Mouse (Mus musculus): ENCODE data around the gene Cyp2u1. TPM values are rescaled to one million over a fixed set of nuclear protein-coding genes. Genes with fewer than 3 reads are reported as not detected.

The Cyp2u1 gene
- polyA plus RNA-seq, 1 experiment from 2014 or later = 5.4 TPM

GRCm38 (mm10) chr3:131327189-131327588 lies 24.2 kb upstream of the Cyp2u1 start:
- H3K4me2 ChIP-seq = no peak overlapping the region
- no peaks in the 10 kb centered on the region for H3K36me3 ChIP-seq
- no peak overlapping the region for H3K4me3 ChIP-seq
- 40% methylated on average over 7 of the region's 7 CpGs for WGBS
- H3K27ac ChIP-seq = no peak overlapping the region
- no peaks in the 10 kb centered on the region for H3K9me3 ChIP-seq
- no peak for ATAC-seq (ENCODE audit: low FRiP score)
- H3K9ac ChIP-seq = no peak overlapping the region
- no peaks in the 10 kb centered on the region; the same call in 1 of the 2 replicates for H3K4me1 ChIP-seq (replicated peaks)
- 0 out of 2 replicates have a peak, but pooled peaks cover 3% of the 10 kb centered on the region for H3K27me3 ChIP-seq

- Histone ChIP-seq H3K4me3 (no peak overlapping the region), H3K27ac (no peak overlapping the region), H3K36me3 (no peaks in the 10 kb centered on the region), H3K4me1 (replicated peaks) (no peaks in the 10 kb centered on the region; the same call in 1 of the 2 replicates), H3K4me2 (no peak overlapping the region), H3K27me3 (0 out of 2 replicates have a peak, but pooled peaks cover 3% of the 10 kb centered on the region), H3K9me3 (no peaks in the 10 kb centered on the region), H3K9ac (no peak overlapping the region)
- no peak for ATAC-seq (ENCODE audit: low FRiP score)
- WGBS = 81% methylated on average over 4 of the region's 4 CpGs
Observed at GRCm38 (mm10) chr3:131326637-131327036, 23.6 kb upstream of the Cyp2u1 start.

GRCm38 (mm10) chr3:131322081-131322815 lies 19.2 kb upstream of the Cyp2u1 start:
- H3K36me3 ChIP-seq = no peaks in the 10 kb centered on the region
- H3K27me3 ChIP-seq = 0 out of 2 replicates have a peak, but pooled peaks cover 3% of the 10 kb centered on the region
- no peak overlapping the region for H3K27ac ChIP-seq
- no peak overlapping the region for H3K4me2 ChIP-seq
- peaks cover 5% of the 10 kb centered on the region; the same call in 1 of the 2 replicates for H3K4me1 ChIP-seq (replicated peaks)
- ATAC-seq (ENCODE audit: low FRiP score) = no peak
- H3K9ac ChIP-seq = no peak overlapping the region
- WGBS = 73% methylated on average over 14 of the region's 14 CpGs
- H3K9me3 ChIP-seq = no peaks in the 10 kb centered on the region
- no peak overlapping the region for H3K4me3 ChIP-seq

GRCm38 (mm10) chr3:131320184-131320583 lies 17.2 kb upstream of the Cyp2u1 start:
- H3K4me2 ChIP-seq = no peak overlapping the region
- no peak overlapping the region for H3K9ac ChIP-seq
- peaks cover 5% of the 10 kb centered on the region; the same call in 1 of the 2 replicates for H3K4me1 ChIP-seq (replicated peaks)

GRCm38 (mm10) chr3:131318211-131318610 lies 15.2 kb upstream of the Cyp2u1 start:
- no peaks in the 10 kb centered on the region for H3K27me3 ChIP-seq
- WGBS = 58% methylated on average over 2 of the region's 2 CpGs
- no peak overlapping the region for H3K4me3 ChIP-seq
- H3K36me3 ChIP-seq = no peaks in the 10 kb centered on the region
- H3K9me3 ChIP-seq = no peaks in the 10 kb centered on the region
- H3K9ac ChIP-seq = no peak overlapping the region
- no peak for ATAC-seq (ENCODE audit: low FRiP score)
- H3K4me1 ChIP-seq (replicated peaks) = peaks cover 5% of the 10 kb centered on the region; the same call in 1 of the 2 replicates
- no peak overlapping the region for H3K27ac ChIP-seq
- no peak overlapping the region for H3K4me2 ChIP-seq

More at GRCm38 (mm10) chr3:131320184-131320583, 17.2 kb upstream of the Cyp2u1 start:
- Histone ChIP-seq H3K27ac (no peak overlapping the region), H3K36me3 (no peaks in the 10 kb centered on the region), H3K27me3 (no peaks in the 10 kb centered on the region), H3K9me3 (no peaks in the 10 kb centered on the region), H3K4me3 (no peak overlapping the region)
- 11% methylated on average over 3 of the region's 3 CpGs for WGBS
- ATAC-seq (ENCODE audit: low FRiP score) = no peak

GRCm38 (mm10) chr3:131317126-131317525 lies 14.1 kb upstream of the Cyp2u1 start:
- Histone ChIP-seq H3K4me2 (no peak overlapping the region), H3K27me3 (no peaks in the 10 kb centered on the region; the same call in 1 of the 2 replicates), H3K9ac (no peak overlapping the region), H3K4me3 (no peak overlapping the region), H3K36me3 (no peaks in the 10 kb centered on the region), H3K4me1 (replicated peaks) (peaks cover 5% of the 10 kb centered on the region; the same call in 1 of the 2 replicates), H3K9me3 (no peaks in the 10 kb centered on the region), H3K27ac (no peak overlapping the region)
- ATAC-seq (ENCODE audit: low FRiP score) = no peak
- 96% methylated on average over 1 of the region's 1 CpGs for WGBS

GRCm38 (mm10) chr3:131315957-131316510 lies 13.0 kb upstream of the Cyp2u1 start:
- ATAC-seq (ENCODE audit: low FRiP score) = no peak
- WGBS = 46% methylated on average over 4 of the region's 4 CpGs
- no peak overlapping the region for H3K27ac ChIP-seq
- H3K4me1 ChIP-seq (replicated peaks) = peaks cover 5% of the 10 kb centered on the region; the same call in 1 of the 2 replicates
- H3K27me3 ChIP-seq = no peaks in the 10 kb centered on the region; the same call in 1 of the 2 replicates
- H3K9me3 ChIP-seq = no peaks in the 10 kb centered on the region
- no peak overlapping the region for H3K4me3 ChIP-seq
- H3K36me3 ChIP-seq = no peaks in the 10 kb centered on the region
- no peak overlapping the region for H3K4me2 ChIP-seq
- no peak overlapping the region for H3K9ac ChIP-seq

- H3K9me3 ChIP-seq = peaks cover 5% of the 10 kb centered on the region; the same call in 1 of the 2 replicates
- no peaks in the 10 kb centered on the region for H3K4me1 ChIP-seq (replicated peaks)
- H3K36me3 ChIP-seq = no peaks in the 10 kb centered on the region
- H3K9ac ChIP-seq = no peak overlapping the region
- no peaks in the 10 kb centered on the region; the same call in 1 of the 2 replicates for H3K27me3 ChIP-seq
- H3K4me3 ChIP-seq = no peak overlapping the region
- WGBS = 89% methylated on average over 9 of the region's 9 CpGs
- no peak for ATAC-seq (ENCODE audit: low FRiP score)
- no peak overlapping the region for H3K4me2 ChIP-seq
- no peak overlapping the region for H3K27ac ChIP-seq
Observed at GRCm38 (mm10) chr3:131312340-131312739, 9.3 kb upstream of the Cyp2u1 start.

GRCm38 (mm10) chr3:131310572-131310971 lies 7.5 kb upstream of the Cyp2u1 start:
- Histone ChIP-seq H3K9ac (no peak overlapping the region), H3K36me3 (no peaks in the 10 kb centered on the region), H3K27me3 (no peaks in the 10 kb centered on the region; the same call in 1 of the 2 replicates), H3K4me2 (no peak overlapping the region), H3K27ac (no peak overlapping the region), H3K4me3 (no peak overlapping the region), H3K4me1 (replicated peaks) (no peaks in the 10 kb centered on the region), H3K9me3 (peaks cover 5% of the 10 kb centered on the region; the same call in 1 of the 2 replicates)
- ATAC-seq (ENCODE audit: low FRiP score) = no peak
- 93% methylated on average over 4 of the region's 4 CpGs for WGBS

GRCm38 (mm10) chr3:131307811-131308210 lies 4.8 kb upstream of the Cyp2u1 start:
- Histone ChIP-seq H3K4me3 (no peak overlapping the region), H3K27me3 (no peaks in the 10 kb centered on the region; the same call in 1 of the 2 replicates), H3K36me3 (no peaks in the 10 kb centered on the region), H3K9me3 (peaks cover 5% of the 10 kb centered on the region; the same call in 1 of the 2 replicates), H3K4me2 (no peak overlapping the region), H3K4me1 (replicated peaks) (peaks cover 5% of the 10 kb centered on the region; the same call in 1 of the 2 replicates), H3K9ac (no peak overlapping the region), H3K27ac (no peak overlapping the region)
- WGBS = 85% methylated on average over 3 of the region's 3 CpGs
- no peak for ATAC-seq (ENCODE audit: low FRiP score)

GRCm38 (mm10) chr3:131306255-131306654 lies 3.2 kb upstream of the Cyp2u1 start:
- Histone ChIP-seq H3K36me3 (no peaks in the 10 kb centered on the region), H3K4me1 (replicated peaks) (peaks cover 13% of the 10 kb centered on the region; the same call in 1 of the 2 replicates), H3K9me3 (peaks cover 5% of the 10 kb centered on the region; the same call in 1 of the 2 replicates), H3K4me2 (no peak overlapping the region), H3K9ac (no peak overlapping the region), H3K27me3 (no peaks in the 10 kb centered on the region), H3K27ac (no peak overlapping the region), H3K4me3 (no peak overlapping the region)
- no peak for ATAC-seq (ENCODE audit: low FRiP score)
- 89% methylated on average over 7 of the region's 7 CpGs for WGBS

GRCm38 (mm10) chr3:131303320-131303714 lies 290 bp upstream of the Cyp2u1 start:
- 0 out of 2 replicates have a peak overlapping the region, but pooled peaks have one; percentile 25 for H3K27ac ChIP-seq
- H3K36me3 ChIP-seq = no peaks in the 10 kb centered on the region
- no peaks in the 10 kb centered on the region for H3K27me3 ChIP-seq
- H3K9me3 ChIP-seq = 0 out of 2 replicates have a peak, but pooled peaks cover 2% of the 10 kb centered on the region
- H3K4me2 ChIP-seq = peak overlapping the region; percentile 89
- peaks cover 15% of the 10 kb centered on the region; the same call in 1 of the 2 replicates for H3K4me1 ChIP-seq (replicated peaks)
- H3K9ac ChIP-seq = peak overlapping the region; percentile 84; the same call in 1 of the 2 replicates
- ATAC-seq (ENCODE audit: low FRiP score) = peak; percentile 34
- peak overlapping the region; percentile 69 for H3K4me3 ChIP-seq
- 21% methylated on average over 5 of the region's 5 CpGs for WGBS
